Mouse (Mus musculus) liver, embryonic 14.5 days (tissue): ENCODE data around the gene Pcna.

ENCODE experiments used
- CTCF ChIP-seq: IDR thresholded peaks from 2 replicates; pipeline ENCODE4 v1.5.1; 2016; ENCODE audit warnings: antibody characterized with exemption, low read depth, control low read depth
- EP300 ChIP-seq: IDR thresholded peaks from 2 replicates; pipeline ENCODE4 v1.6.1; 2016; ENCODE audit warnings: antibody characterized with exemption, low read depth

GRCm38 (mm10) chr2:132210806-132211312, 42.3 kb downstream of the Pcna start:
- TF ChIP-seq CTCF (no peak), EP300 (no peak)
